Mouse (Mus musculus) lung, postnatal 25 days (tissue): ENCODE measurements around the gene Kif2a.
A peak's percentile ranks its signal among the peaks of the same experiment; 100 is the strongest.
"Not testable (repeated sequence)": the region's sequence is repeated elsewhere in the genome, so short reads cannot be mapped to it uniquely, and the experiment has no call there.

Source experiments
- DNase-seq: peaks from one replicate; pipeline ENCODE4 v3.0.0; 2022; ENCODE audit warnings: low spot score

The Kif2a gene

GRCm38 (mm10) chr13:107019443-107019842 is 2.5 kb downstream of the Kif2a start:
- DNase-seq, result no peak

- no peak for DNase-seq
These were observed 8.0 kb downstream of the Kif2a start for GRCm38 (mm10) chr13:107013926-107014325.

GRCm38 (mm10) chr13:107011618-107012017 is 10.3 kb downstream of the Kif2a start:
- no peak for DNase-seq

GRCm38 (mm10) chr13:107008174-107008573 is 13.8 kb downstream of the Kif2a start:
- DNase-seq, result no peak

DNA sequence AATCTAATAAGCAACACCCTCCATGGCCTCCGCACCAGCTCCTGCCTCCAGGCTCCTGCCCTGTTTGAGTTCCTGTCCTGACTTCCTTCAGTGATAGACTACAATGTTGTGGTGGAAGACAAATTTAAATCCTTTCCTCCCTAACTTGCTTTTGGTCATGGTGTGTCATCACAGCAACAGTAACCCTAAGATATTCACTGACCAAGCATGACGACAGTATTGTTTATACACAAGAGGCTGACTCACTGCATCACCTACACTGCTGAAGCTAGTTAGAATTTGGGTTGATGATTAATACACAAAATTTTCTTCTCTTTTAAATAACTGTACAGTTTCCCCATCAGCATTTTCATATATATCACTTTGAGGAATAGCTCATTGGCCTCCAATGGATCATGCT is 18.7 kb downstream of the Kif2a start:
- DNase-seq, result no peak

GRCm38 (mm10) chr13:106998671-106999070 is 23.3 kb downstream of the Kif2a start:
- peak; percentile 63 for DNase-seq

GRCm38 (mm10) chr13:106998026-106998425 is 23.9 kb downstream of the Kif2a start:
- DNase-seq, result no peak

DNA sequence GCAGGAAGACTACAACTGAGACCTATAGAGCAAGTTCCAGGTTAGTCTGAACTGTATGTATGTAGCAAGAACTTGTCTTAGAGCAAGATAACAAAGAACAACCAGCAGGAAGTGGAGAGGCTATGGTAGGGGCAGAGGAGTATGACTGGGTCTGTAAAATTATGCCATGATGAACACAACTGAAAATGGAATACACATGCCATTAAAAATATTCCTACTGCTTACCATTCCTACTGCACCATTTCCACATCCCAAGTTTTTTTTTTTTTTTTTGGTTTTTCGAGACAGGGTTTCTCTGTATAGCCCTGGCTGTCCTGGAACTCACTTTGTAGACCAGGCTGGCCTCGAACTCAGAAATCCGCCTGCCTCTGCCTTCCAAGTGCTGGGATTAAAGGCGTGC is 24.4 kb downstream of the Kif2a start:
- not testable (repeated sequence) for DNase-seq

- DNase-seq, result no peak
These were observed 25.0 kb downstream of the Kif2a start for GRCm38 (mm10) chr13:106996891-106997290.

DNA sequence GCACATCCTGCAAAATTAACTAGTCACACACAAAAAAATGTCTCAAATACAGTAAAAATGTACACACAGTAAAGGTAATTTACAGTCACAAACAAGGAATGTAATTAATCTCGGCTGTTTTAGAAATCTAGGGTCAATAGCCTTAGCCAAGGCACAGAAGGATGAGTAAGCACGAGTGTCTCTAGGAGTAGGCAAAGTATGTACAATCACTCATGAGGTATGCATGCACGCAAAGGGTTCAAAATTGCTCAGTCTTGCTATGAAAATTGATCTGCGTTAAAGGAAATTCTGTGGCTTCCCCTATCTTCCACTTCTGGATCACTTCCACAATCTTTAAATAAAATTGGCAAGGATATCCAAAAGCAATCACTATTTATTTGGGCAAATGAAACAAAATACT is 60.4 kb downstream of the Kif2a start:
- DNase-seq, result no peak

GRCm38 (mm10) chr13:106960557-106960956 is 61.4 kb downstream of the Kif2a start:
- no peak for DNase-seq

DNA sequence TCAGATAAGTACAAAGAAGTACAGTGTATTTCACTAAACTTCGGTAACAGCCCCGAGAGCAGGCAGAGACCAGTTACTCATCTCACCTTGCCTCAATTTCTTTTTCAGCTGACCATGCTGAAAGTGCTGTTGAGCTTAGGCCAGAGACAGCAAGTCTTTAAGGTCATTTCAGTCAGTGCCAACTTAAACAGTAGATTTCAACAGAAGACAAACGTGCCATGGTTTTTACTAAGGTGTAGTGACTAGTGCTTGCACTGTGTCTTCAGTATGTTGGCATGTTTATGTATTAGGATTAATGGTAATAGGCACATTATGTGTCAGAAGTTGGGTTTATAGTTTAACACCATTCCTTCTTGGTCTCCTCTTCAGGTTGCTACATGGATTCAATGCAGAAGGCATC is 63.6 kb downstream of the Kif2a start:
- no peak for DNase-seq

GRCm38 (mm10) chr13:106957554-106957953 is 64.4 kb downstream of the Kif2a start:
- DNase-seq, result no peak

DNA sequence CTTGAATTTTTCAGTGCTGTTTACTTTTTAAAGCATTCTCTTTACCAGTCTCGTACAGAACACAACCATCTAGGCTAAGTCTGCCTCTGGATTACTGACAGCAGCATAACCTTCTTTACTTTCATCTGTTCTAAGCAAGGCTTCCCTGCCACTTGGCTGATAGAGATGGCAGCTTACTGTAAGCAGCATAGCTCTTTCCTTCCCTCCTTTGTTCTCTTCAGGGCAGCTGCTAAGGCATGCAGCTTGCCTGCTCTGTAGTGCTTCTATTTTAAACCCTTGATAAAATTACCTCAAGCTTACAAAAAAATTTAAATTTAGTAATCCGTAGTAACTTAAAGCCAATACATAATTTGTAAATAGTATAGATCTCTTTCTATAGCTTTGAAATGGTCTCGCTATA is 67.0 kb downstream of the Kif2a start:
- no peak for DNase-seq

GRCm38 (mm10) chr13:106947583-106947982 is 74.3 kb downstream of the Kif2a start:
- DNase-seq, result no peak

GRCm38 (mm10) chr13:106946594-106947540 is 75.1 kb downstream of the Kif2a start, which contains the start of gene Dimt1:
Gene Dimt1 (plus strand): TSS chr13:106947127.
- DNase-seq, result peak; percentile 97

DNA sequence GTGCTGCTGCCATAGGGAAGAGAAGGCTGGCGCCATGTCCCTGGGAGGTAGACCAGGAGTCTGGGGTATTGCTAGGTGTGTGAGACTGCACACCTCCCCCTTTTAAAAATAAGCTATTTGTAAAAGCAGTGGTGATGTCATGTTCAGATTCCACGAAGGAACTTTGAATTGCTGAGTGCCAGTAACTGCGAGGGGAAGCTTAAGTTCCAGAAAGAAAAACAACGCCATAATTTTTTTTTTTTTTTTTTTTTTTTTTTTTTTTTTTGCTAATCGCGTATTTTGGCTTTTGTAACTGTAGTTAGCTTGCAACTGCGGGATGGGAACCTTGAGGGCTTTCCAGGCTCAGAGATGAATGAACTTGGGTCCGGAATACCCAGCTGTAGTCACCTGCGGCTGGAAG is 76.4 kb downstream of the Kif2a start:
- DNase-seq, result no peak

DNA sequence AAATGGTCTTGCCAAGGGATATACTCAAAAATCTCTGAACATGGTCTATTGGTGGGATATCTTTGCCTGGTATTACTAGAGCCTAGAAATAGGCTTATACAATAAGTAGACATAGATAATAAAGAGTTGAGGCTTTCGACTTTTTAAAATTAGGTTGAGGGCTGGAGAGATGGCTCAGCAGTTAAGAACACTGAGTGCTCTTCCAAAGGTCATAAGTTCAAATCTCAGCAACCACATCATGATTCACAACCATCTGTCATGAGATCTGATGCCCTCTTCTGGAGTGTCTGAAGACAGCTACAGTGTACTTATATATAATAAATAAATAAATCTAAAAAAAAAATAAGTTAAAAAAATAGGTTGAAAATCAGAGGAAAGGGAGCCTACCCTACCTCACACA is 79.2 kb downstream of the Kif2a start:
- DNase-seq, result no peak

- DNase-seq, result peak; percentile 7
These were observed 80.5 kb downstream of the Kif2a start for GRCm38 (mm10) chr13:106941211-106941976.

DNA sequence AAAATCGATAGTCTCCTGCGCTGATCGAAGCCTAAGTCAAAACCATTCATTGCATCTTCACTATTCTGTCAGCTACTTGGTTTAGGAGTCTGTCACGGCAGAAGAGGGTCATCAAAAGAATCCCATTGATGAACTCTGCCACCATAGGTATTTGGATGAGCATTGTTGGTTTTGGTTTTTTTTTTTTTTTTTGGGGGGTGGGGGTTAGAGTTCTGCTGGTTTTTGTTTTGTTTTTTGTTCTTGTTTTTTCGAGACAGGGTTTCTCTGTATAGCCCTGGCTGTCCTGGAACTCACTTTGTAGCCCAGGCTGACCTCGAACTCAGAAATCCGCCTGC is 84.8 kb downstream of the Kif2a start:
- no peak for DNase-seq

GRCm38 (mm10) chr13:106936256-106937137 is 85.4 kb downstream of the Kif2a start, which contains the start of gene Ipo11:
Gene Ipo11 (minus strand): TSS chr13:106936958.
- DNase-seq, result peak; percentile 89

DNA sequence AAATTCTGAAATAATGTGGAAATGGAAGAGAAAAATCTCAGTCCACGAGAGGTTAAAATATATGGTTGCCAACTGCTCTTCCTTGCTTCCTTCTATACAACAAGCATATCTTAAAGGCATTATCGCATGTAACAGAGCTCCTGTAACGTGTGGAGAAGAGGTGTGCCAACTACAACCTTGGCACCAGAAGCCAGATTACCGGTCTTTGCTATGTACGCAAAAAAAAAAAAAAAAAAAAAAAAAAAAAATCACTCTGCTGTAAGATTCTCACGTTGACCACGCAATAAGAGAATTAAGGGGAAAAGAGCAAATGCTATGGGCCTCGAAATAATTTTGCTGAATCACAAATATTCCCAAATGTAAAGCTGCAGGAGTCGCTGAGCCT is 86.1 kb downstream of the Kif2a start:
- no peak for DNase-seq
